Mouse (Mus musculus): ENCODE data around the gene Fmnl2.

The Fmnl2 gene

DNA sequence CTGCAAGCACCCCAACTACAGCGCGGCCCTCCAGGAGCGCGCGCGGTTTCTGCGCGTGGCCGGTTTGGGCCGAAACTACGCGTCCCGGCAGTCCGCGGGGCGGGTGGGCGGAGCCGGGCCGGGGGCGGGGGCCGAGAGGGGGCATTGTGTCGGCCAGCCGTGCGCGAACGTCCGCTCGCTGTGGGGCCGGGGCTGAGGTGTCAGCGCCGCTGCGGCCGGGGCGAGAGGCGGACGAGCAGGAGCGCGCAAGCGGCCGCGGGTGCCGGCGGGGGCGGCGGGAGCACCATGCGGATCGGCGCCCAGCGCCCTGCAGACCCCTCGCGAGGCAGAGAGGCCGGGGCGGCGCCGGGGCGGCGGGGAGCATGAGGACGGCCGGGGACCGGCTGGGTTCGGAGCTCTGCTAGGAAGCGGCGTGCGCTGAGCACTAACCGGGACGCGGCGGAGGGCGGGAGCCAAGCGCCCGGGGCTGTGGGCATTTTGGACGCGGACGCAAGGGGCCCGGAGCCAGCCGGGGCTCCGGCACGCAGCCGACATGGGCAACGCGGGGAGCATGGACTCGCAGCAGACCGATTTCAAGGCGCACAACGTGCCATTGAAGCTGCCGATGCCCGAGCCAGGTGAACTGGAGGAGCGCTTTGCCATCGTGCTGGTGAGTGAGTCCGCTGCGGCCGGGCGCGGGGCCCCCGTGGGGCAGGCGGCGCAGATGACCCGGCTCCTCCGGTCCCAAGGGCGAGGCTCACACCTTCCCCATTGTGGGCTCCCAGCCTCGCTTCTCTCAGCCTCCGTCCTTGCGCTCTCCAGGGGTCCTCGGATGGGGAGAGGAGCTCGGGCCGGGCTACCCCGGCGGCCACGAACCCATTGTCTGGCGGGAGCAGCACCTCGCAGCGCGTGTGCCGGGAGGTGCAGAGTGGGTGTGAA, at the start of gene Fmnl2:
Fmnl2 (plus strand) TSS at position 250 of the 918 bp plus-strand sequence.
- no peak for TF ChIP-seq GATA4 (IDR thresholded peaks at IDR 0.05; ENCODE audit: insufficient replicate concordance, low read length)

DNA sequence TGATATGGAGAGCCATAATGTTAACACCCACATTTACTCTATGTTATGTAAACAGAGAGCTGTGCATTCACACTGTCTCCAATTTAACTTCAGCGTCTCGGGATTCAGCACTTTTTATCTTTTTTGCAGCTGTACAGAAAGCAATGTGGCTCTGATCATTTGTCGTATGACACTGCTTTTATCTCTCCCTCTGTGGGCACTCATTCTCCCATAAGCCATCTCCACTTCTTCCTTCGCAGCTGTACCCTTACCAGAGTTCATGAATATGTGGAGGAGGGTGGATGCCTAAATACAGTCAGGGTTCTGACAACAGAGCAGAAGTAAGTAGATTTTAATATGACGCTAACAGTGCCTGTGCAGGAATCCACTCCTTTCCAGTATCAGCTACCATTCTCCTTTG, 47.7 kb upstream of the Fmnl2 start:
- no peak for TF ChIP-seq GATA4 (IDR thresholded peaks at IDR 0.05; ENCODE audit: insufficient replicate concordance, low read length)

DNA sequence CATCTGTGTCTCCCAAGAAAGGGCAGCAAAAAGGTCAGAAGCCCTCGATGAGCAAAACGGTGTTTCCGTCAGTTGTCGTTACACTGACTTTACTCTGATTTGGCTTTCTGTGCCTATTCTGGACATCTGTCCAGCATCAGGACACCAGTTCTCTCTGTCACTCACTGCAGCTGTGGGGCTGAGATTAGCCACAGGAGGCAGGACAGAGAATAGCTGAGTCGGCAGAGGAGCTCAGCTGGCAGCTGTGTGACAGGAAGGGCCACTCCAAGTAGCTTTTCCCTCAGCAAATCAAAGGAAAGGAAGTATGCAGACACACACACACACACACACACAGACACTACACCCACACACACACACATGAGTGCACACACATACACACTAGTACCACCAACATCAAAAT, 46.0 kb upstream of the Fmnl2 start:
- peak; percentile 77 for TF ChIP-seq GATA4 (IDR thresholded peaks at IDR 0.05; ENCODE audit: insufficient replicate concordance, low read length)

DNA sequence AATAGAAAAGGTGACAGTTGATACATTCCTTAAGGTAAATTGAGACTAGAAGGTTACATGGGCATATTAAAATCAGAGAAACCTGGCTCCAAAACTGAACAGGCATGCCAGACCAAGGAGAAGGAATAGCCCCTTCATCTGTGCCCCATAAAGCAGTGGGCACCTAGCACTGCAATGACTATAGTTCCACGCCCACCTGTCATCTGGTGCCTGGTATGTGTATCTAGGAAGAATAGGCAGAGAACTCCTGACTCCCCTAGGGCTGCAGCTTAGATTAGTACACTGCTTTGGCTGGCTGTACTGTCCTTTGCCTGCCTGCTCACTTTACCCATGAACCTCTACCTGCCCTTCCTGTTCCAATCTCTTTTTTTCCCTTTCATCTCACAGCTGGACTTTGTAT, 40.3 kb upstream of the Fmnl2 start:
- TF ChIP-seq GATA4 (IDR thresholded peaks at IDR 0.05; ENCODE audit: insufficient replicate concordance, low read length) = no peak

DNA sequence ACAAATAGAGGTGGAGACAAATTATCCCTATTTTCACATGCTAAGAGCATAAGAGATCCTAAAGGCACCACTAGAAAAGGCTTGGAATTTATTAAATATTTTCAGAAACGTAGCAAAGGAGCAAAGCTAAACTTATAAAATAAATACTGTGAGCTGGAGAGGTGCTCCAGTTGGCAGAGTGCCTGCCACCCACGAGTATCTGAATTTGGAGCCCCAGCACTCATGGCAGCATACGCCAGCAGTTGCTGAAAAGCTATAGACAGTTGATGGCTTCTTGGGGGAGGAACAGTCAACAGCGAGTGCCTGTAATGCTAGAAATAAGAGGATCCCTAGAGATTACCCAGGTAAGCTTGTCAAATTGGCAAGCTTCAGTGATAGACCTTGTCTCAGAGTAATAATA, 38.7 kb upstream of the Fmnl2 start:
- no peak for TF ChIP-seq GATA4 (IDR thresholded peaks at IDR 0.05; ENCODE audit: insufficient replicate concordance, low read length)

DNA sequence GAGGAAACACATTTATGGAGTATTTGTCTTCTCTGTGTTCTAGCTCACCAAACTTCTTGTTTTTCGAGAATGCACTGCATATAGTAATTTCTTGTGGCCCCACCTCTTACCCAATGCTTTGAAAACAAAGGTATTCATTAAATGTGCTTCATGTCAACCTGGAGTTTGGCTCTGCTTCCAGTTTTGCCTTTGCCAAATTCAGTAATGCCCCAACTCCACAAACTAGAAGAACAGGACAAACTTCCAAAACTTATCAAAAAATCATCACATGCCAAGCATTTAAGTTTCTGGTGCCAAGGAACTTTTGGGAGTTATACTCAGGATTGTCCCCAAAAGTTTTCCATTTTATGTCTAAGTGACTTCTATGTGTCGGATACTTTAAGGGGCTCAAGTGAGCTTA, 35.4 kb upstream of the Fmnl2 start:
- no peak for TF ChIP-seq GATA4 (IDR thresholded peaks at IDR 0.05; ENCODE audit: insufficient replicate concordance, low read length)

DNA sequence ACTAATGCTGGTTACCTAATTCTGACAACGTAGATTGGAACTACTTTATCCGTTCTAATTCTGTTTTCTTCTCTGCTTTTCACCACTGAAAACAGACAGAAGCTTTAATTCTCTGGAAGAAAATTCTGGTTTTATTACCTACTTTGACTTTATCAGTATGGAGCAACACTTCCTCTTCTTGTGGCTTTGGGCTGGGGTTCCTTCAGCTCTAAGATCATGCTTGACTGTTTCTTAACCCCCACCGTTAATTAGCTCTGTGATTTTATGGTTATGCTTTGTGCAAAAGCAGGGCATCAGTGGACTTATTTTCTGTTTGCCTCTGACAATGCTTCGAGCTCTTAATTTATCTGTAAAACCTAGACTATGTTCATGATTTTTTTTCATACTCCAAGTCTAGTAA, 29.6 kb upstream of the Fmnl2 start:
- no peak for TF ChIP-seq GATA4 (IDR thresholded peaks at IDR 0.05; ENCODE audit: insufficient replicate concordance, low read length)

DNA sequence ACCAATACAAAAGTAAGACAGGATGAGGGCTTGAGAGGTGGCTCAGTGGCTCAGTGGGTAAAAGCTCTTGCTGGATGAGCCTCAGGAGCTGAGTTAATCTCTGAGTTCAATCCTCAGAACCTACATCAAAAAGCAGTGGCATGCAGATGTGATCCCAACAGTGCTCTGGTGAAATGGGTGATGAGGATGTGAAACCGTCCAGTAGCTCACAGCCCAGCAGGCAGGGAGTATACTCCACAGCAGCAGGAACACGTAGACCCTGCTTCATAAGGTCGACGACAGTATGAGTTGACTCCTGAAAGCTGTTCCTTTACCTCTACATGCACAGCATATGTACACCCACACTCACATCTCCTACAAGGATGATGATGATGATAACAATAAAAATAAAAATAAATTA, 27.1 kb upstream of the Fmnl2 start:
- TF ChIP-seq GATA4 (IDR thresholded peaks at IDR 0.05; ENCODE audit: insufficient replicate concordance, low read length) = no peak

DNA sequence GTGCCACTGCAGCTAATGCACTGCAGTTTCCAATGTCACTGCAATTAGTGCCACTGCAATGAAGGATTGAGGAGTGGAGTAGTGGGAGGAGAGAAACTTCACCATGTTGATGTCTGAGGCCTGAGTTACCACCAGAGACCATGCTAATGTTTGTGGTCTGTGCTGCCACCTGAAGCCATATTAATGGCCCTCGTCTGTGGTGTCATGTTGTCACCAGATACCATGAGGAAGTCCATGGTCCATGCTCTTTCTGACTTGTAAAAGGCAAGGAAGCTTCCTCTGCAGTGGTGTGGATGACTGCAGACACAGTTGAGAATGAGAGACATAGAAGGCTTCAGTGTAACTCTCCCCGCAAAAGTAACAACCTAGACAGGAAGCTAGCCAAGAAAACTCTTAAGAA, 26.1 kb upstream of the Fmnl2 start:
- no peak for TF ChIP-seq GATA4 (IDR thresholded peaks at IDR 0.05; ENCODE audit: insufficient replicate concordance, low read length)

DNA sequence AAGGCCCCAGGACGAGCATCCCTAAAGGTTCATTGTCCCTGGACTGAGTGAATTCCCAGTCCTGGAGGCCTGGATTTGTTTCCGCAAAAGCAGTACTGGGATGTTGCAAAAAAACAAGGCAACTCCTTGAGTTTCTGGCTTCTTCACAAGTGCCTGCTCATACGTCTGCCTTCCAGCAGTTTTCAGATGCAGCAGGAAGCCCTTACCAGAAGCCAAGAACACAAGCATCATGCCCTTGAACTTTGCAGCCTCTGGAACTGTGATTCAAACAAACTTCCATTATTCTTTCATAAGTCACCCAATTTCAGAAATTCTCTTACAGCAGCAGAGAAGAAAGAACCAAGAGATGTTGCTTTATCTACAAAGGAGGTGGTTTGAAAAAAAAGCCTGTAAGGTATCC, 21.9 kb upstream of the Fmnl2 start:
- TF ChIP-seq GATA4 (IDR thresholded peaks at IDR 0.05; ENCODE audit: insufficient replicate concordance, low read length) = no peak

DNA sequence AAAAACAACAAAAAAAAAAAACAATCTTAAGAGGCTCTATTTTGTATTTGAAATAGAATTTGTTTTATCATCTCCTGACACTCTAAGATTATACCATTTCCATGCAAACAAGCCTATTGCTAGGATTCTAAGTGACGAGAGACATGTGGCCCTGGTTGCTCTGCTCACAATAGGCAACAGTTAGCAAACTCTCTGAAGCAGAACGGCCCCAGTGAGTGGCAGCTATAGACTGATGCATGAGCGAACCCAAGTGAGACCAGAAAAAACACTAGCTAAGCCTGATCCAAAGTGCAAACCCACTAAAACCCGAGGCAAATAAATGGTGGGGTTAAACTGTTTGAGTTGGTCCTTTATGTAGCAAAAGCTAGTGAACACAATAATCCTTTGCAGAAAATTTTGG, 18.6 kb upstream of the Fmnl2 start:
- TF ChIP-seq GATA4 (IDR thresholded peaks at IDR 0.05; ENCODE audit: insufficient replicate concordance, low read length) = no peak

DNA sequence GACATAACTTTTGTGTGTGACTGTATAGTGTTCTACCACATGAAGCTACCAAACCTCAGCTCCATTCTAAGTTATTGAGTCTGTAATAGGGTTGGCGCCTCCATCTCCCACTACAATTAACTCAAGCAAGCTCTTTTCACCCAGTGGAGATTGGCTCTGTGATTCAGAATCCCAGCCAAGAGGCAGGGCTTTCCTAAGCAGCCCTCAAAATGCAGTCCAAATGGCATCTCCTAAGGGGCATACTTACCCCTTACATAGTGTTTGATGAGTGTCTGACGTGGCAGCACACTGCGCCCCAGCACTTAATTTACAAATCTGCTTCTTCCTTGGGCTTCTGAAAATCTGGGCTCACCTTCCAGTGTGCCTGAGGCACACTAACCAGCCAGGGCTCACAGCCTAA, 17.8 kb upstream of the Fmnl2 start:
- TF ChIP-seq GATA4 (IDR thresholded peaks at IDR 0.05; ENCODE audit: insufficient replicate concordance, low read length) = no peak

DNA sequence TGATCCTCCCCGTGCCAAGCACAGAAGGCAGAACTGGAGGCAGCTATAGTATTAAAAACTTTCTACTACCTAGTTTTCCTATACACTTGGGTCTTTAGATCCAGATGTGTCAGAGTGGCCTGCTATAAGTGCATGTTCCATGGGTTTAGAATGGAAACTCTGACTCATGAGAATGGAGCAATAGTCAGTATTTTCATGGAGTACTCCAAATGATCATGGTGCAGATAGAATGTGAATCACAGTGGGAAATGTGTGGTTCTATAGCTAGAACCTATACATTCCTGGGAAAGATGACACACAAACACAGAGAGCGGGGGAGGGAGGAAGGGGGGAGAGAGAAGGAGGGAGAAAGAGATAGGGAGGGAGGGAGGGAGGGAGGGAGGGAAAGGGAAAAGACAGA, 13.8 kb upstream of the Fmnl2 start:
- no peak for TF ChIP-seq GATA4 (IDR thresholded peaks at IDR 0.05; ENCODE audit: insufficient replicate concordance, low read length)

DNA sequence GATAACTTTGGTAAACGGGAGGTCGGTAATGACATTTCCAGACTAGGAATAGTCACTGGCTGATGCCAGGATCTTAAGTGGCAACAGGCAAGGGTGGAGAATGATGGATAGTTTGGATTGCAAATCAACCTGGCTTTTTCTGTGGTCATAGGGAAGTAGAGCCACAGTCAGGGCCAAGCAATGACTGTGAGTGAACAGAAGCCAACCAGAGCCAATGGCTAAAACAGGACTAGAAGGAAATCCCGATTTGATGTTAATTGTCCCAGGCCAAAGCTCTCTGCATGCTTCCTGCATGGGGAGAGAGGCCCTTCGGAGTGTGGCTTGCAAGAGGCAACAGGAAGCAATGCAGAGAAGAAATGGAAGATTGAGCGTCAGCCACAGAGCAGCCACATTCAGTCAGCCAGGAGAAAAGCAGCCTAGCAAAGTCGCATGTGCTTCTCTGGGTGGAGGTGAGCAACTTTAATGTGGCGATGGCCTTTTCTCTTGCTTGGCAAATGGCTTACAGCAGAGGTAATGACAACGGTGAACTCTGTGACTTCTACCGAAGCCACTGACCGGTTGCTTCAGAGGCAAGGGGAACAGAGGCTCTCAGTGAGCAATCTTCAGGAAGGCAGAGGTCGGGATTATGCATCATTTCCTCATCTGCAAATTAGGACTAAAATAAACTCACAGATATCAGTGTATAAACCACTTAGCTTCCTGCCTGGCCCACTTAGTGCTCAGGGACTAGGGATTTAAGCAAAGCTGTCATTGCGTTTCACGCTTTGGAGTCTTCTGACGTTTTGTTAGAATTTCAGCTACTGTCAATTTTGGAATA, 12.5 kb upstream of the Fmnl2 start:
- peak; percentile 62; the same call in 1 of the 2 replicates for TF ChIP-seq GATA4 (IDR thresholded peaks at IDR 0.05; ENCODE audit: insufficient replicate concordance, low read length)

DNA sequence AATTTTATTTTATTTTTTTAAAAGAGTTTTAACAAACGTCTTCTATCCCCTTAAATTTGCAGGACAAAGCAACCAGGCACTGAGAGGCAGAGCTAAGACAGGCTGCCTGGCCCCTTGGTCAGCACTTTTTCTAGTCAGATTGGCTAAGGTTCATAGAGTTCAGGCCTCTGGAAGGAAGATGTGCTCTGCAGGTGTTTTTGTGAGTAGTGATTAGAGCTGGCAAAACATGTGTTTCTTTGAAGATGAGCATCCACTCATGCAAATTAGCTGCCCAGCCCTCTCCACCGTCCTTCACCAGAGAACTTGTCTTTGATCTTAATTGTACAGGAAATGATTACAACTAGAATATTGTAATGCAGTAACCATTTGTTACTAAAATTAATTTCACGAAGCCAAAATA, 11.2 kb upstream of the Fmnl2 start:
- TF ChIP-seq GATA4 (IDR thresholded peaks at IDR 0.05; ENCODE audit: insufficient replicate concordance, low read length) = no peak

DNA sequence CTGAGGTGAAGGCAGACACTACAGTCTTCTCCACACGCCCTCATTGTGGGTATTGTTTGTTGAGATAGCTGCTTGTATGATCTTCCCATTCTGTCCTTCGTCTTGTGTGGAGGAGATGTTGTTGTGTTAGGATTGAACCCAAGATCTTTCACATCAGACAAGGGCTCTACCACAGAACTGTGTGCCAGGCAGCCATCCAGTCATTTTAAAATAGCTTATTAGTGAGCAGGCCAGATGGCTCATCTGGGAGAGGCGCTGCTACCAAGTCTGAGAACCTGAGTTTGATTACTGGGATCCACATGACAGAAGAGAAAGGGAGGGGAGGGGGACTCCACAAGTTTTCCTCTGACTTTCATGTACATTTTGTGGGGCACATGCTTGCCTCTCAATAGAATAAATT, 8.6 kb upstream of the Fmnl2 start:
- no peak for TF ChIP-seq GATA4 (IDR thresholded peaks at IDR 0.05; ENCODE audit: insufficient replicate concordance, low read length)
